ENCODE assay signal across 17 mouse cellular contexts in genomic region chr17:13687086-13687485, GRCm38 (mm10).
A peak's percentile ranks its signal among the peaks of the same experiment; 100 is the strongest.
DNase-seq lines count a peak whose midpoint lies in the region; ATAC-seq and TF ChIP-seq lines count a peak whose summit lies in the region.
"Had no signal": no experiment of that assay in that cellular context is flagged by ENCODE, and none has a peak within 500 bp of the region (broad histone marks: within the 10 kb centered on the region; RNA-seq: fewer than 3 reads in every experiment).

No protein-coding gene starts in this region.

- H3K4me3 ChIP-seq in forebrain, embryonic 12.5 days (replicated peaks), result no peak overlapping the region
- no peak overlapping the region for H3K4me3 ChIP-seq in forebrain, postnatal 0 days (ENCODE audit: low read depth, low read length)
- no peak overlapping the region for H3K4me3 ChIP-seq in midbrain, embryonic 14.5 days (replicated peaks; ENCODE audit: low read depth, low read length)
- no peak overlapping the region for H3K4me3 ChIP-seq in midbrain, embryonic 11.5 days (ENCODE audit: low read depth, low read length)
- no peak overlapping the region for H3K4me3 ChIP-seq in midbrain, embryonic 15.5 days
- H3K4me3 ChIP-seq: embryonic facial prominence, embryonic 10.5 days; heart, adult 2 months; heart, embryonic 15.5 days; hindbrain, embryonic 10.5 days had no signal

- no peak for ATAC-seq in forebrain, embryonic 12.5 days (ENCODE audit: low FRiP score)
- ATAC-seq in forebrain, postnatal 0 days, result no peak
- ATAC-seq in midbrain, embryonic 14.5 days (ENCODE audit: low FRiP score, low TSS enrichment), result peak; percentile 22; the same call in 1 of the 2 replicates
- ATAC-seq in midbrain, embryonic 11.5 days (ENCODE audit: low FRiP score), result no peak
- ATAC-seq in midbrain, embryonic 15.5 days (replicated peaks), result peak; percentile 46; the same call in 1 of the 2 replicates
- ATAC-seq: forebrain, embryonic 16.5 days had no signal

- no peak for DNase-seq in forebrain, postnatal 0 days
- peak; percentile 67 for DNase-seq in midbrain, embryonic 14.5 days
- no peak for DNase-seq in midbrain, embryonic 11.5 days (ENCODE audit: low spot score, missing footprints)
- no peak for DNase-seq in heart, postnatal 25 days (ENCODE audit: low spot score)
- no peak for DNase-seq in kidney, adult 11 months
- DNase-seq: cerebellum, adult 2 months; cerebellum, postnatal 10 days; gastrocnemius, postnatal 14 days; heart, adult 2 months; heart, postnatal 14 days had no signal

- H3K4me1 ChIP-seq in forebrain, embryonic 12.5 days, result peaks cover 39% of the 10 kb centered on the region
- no peaks in the 10 kb centered on the region for H3K4me1 ChIP-seq in forebrain, postnatal 0 days (ENCODE audit: insufficient read depth)
- H3K4me1 ChIP-seq in midbrain, embryonic 14.5 days (ENCODE audit: control insufficient read depth, insufficient read depth, low read length), result peaks cover 27% of the 10 kb centered on the region
- H3K4me1 ChIP-seq in midbrain, embryonic 11.5 days (ENCODE audit: control insufficient read depth, insufficient read depth, low read length), result peaks cover 4% of the 10 kb centered on the region; the same call in 1 of the 2 replicates
- H3K4me1 ChIP-seq in midbrain, embryonic 15.5 days, result peaks cover 13% of the 10 kb centered on the region

- TF ChIP-seq CTCF in forebrain, postnatal 0 days (IDR thresholded peaks at IDR 0.05; ENCODE audit: low read depth), result no peak

- no peaks in the 10 kb centered on the region for H3K9me3 ChIP-seq in forebrain, embryonic 12.5 days
- H3K9me3 ChIP-seq in forebrain, postnatal 0 days (ENCODE audit: low read length), result no peaks in the 10 kb centered on the region
- H3K9me3 ChIP-seq in midbrain, embryonic 14.5 days (ENCODE audit: control insufficient read depth, low read length), result no peaks in the 10 kb centered on the region
- H3K9me3 ChIP-seq in midbrain, embryonic 11.5 days (ENCODE audit: control insufficient read depth, low read length), result no peaks in the 10 kb centered on the region
- no peaks in the 10 kb centered on the region for H3K9me3 ChIP-seq in midbrain, embryonic 15.5 days
- H3K9me3 ChIP-seq: embryonic facial prominence, embryonic 10.5 days; heart, embryonic 15.5 days; hindbrain, embryonic 10.5 days had no signal

- H3K27me3 ChIP-seq in forebrain, embryonic 12.5 days, result no peaks in the 10 kb centered on the region
- H3K27me3 ChIP-seq in forebrain, postnatal 0 days (ENCODE audit: insufficient read depth, low read length), result no peaks in the 10 kb centered on the region
- H3K27me3 ChIP-seq in midbrain, embryonic 14.5 days (ENCODE audit: control insufficient read depth, insufficient read depth, low read length), result no peaks in the 10 kb centered on the region
- H3K27me3 ChIP-seq in midbrain, embryonic 11.5 days (ENCODE audit: control insufficient read depth, insufficient read depth, low read length), result no peaks in the 10 kb centered on the region
- no peaks in the 10 kb centered on the region for H3K27me3 ChIP-seq in midbrain, embryonic 15.5 days (replicated peaks)
- H3K27me3 ChIP-seq: heart, embryonic 15.5 days had no signal

- intact Hi-C loops in heart, postnatal 25 days (cut with DNase I), result no loop called here

- H3K9ac ChIP-seq in forebrain, embryonic 12.5 days, result no peak overlapping the region
- no peak overlapping the region for H3K9ac ChIP-seq in forebrain, postnatal 0 days
- no peak overlapping the region for H3K9ac ChIP-seq in midbrain, embryonic 14.5 days (replicated peaks; ENCODE audit: low read length)
- H3K9ac ChIP-seq in midbrain, embryonic 11.5 days (ENCODE audit: low read length), result no peak overlapping the region
- H3K9ac ChIP-seq in midbrain, embryonic 15.5 days, result no peak overlapping the region
- H3K9ac ChIP-seq: heart, embryonic 15.5 days had no signal

- H3K36me3 ChIP-seq in forebrain, embryonic 12.5 days (replicated peaks), result no peaks in the 10 kb centered on the region
- H3K36me3 ChIP-seq in forebrain, postnatal 0 days (ENCODE audit: insufficient read depth), result no peaks in the 10 kb centered on the region
- H3K36me3 ChIP-seq in midbrain, embryonic 14.5 days (ENCODE audit: control insufficient read depth, insufficient read depth, low read length), result no peaks in the 10 kb centered on the region
- no peaks in the 10 kb centered on the region for H3K36me3 ChIP-seq in midbrain, embryonic 11.5 days (ENCODE audit: control insufficient read depth, insufficient read depth, low read length)
- H3K36me3 ChIP-seq in midbrain, embryonic 15.5 days (replicated peaks), result no peaks in the 10 kb centered on the region
- H3K36me3 ChIP-seq: embryonic facial prominence, embryonic 10.5 days; heart, embryonic 15.5 days; hindbrain, embryonic 10.5 days had no signal

- 0 out of 2 replicates have a peak overlapping the region, but pooled peaks have one; percentile 8 for H3K27ac ChIP-seq in forebrain, embryonic 12.5 days
- no peak overlapping the region for H3K27ac ChIP-seq in forebrain, postnatal 0 days (ENCODE audit: low read depth, low read length)
- 0 out of 2 replicates have a peak overlapping the region, but pooled peaks have one; percentile 20 for H3K27ac ChIP-seq in midbrain, embryonic 14.5 days (replicated peaks; ENCODE audit: low read depth, low read length)
- H3K27ac ChIP-seq in midbrain, embryonic 11.5 days (ENCODE audit: low read depth, low read length), result no peak overlapping the region
- H3K27ac ChIP-seq in midbrain, embryonic 15.5 days, result 0 out of 2 replicates have a peak overlapping the region, but pooled peaks have one; percentile 33
- H3K27ac ChIP-seq: embryonic facial prominence, embryonic 10.5 days; heart, adult 2 months; heart, embryonic 15.5 days; hindbrain, embryonic 10.5 days had no signal

- WGBS in forebrain, embryonic 12.5 days, result 61% methylated on average over 4 of the region's 4 CpGs
- WGBS in forebrain, postnatal 0 days, result 52% methylated on average over 4 of the region's 4 CpGs
- 39% methylated on average over 4 of the region's 4 CpGs for WGBS in midbrain, embryonic 14.5 days
- WGBS in midbrain, embryonic 11.5 days, result 66% methylated on average over 4 of the region's 4 CpGs
- WGBS in midbrain, embryonic 15.5 days, result 32% methylated on average over 4 of the region's 4 CpGs

- no peak overlapping the region for H3K4me2 ChIP-seq in forebrain, embryonic 12.5 days
- H3K4me2 ChIP-seq in forebrain, postnatal 0 days (ENCODE audit: low read depth), result no peak overlapping the region
- H3K4me2 ChIP-seq in midbrain, embryonic 14.5 days (ENCODE audit: low read length), result no peak overlapping the region
- no peak overlapping the region for H3K4me2 ChIP-seq in midbrain, embryonic 11.5 days
- no peak overlapping the region for H3K4me2 ChIP-seq in midbrain, embryonic 15.5 days
- H3K4me2 ChIP-seq: heart, embryonic 11.5 days; heart, embryonic 15.5 days had no signal

Comparison
In these comparisons a context has a peak if more than half of its experiments do, and no peak if none do; other contexts are left out.
1. ATAC-seq: peak in midbrain, embryonic 14.5 days (single experiment) and midbrain, embryonic 15.5 days (single experiment); none in forebrain, embryonic 12.5 days (single experiment), forebrain, postnatal 0 days (single experiment) and midbrain, embryonic 11.5 days (single experiment).
2. H3K27ac ChIP-seq: peak in forebrain, embryonic 12.5 days (single experiment), midbrain, embryonic 14.5 days (single experiment) and midbrain, embryonic 15.5 days (single experiment); none in forebrain, postnatal 0 days (single experiment) and midbrain, embryonic 11.5 days (single experiment).